Mouse (Mus musculus) neural tube, embryonic 15.5 days (tissue): ENCODE results near the gene AI464131. TPM values are rescaled to one million over a fixed set of nuclear protein-coding genes. Genes with fewer than 3 reads are reported as not detected.

Experiments used
- ATAC-seq: fragments of 200-750 bp; cut with Nextera tagmentation; 2 replicates; pipeline ENCODE4 v1.8.0; 2017; ENCODE audit warnings: mild to moderate bottlenecking, moderate TSS enrichment, moderate library complexity; ENCODE audit not compliant: low FRiP score
- H3K27ac ChIP-seq: fragments of 300-500 bp; sonication (generic); replicated peaks from 2 replicates; pipeline ENCODE4 v1.5.1; 2015; ENCODE audit warnings: mild to moderate bottlenecking, inconsistent platforms
- H3K27me3 ChIP-seq: fragments of 300-500 bp; sonication (generic); replicated peaks from 2 replicates; pipeline ENCODE4 v1.6.1; 2015; ENCODE audit warnings: inconsistent platforms
- H3K36me3 ChIP-seq: fragments of 300-500 bp; sonication (generic); 2 replicates; pipeline ENCODE4 v1.6.1; 2015; ENCODE audit warnings: inconsistent platforms
- H3K4me1 ChIP-seq: fragments of 300-500 bp; sonication (generic); 2 replicates; pipeline ENCODE4 v1.6.1; 2015; ENCODE audit warnings: inconsistent platforms
- H3K4me2 ChIP-seq: fragments of 300-500 bp; sonication (generic); 2 replicates; pipeline ENCODE4 v1.6.1; 2015; ENCODE audit warnings: inconsistent platforms, mild to moderate bottlenecking, moderate library complexity
- H3K4me3 ChIP-seq: fragments of 300-500 bp; sonication (generic); replicated peaks from 2 replicates; pipeline ENCODE4 v1.5.1; 2015; ENCODE audit warnings: mild to moderate bottlenecking, inconsistent platforms
- H3K9ac ChIP-seq: fragments of 300-500 bp; sonication (generic); replicated peaks from 2 replicates; pipeline ENCODE4 v1.6.1; 2015; ENCODE audit warnings: mild to moderate bottlenecking, inconsistent platforms
- H3K9me3 ChIP-seq: fragments of 300-500 bp; sonication (generic); replicated peaks from 2 replicates; pipeline ENCODE4 v1.6.1; 2016; ENCODE audit warnings: inconsistent platforms
- WGBS: fragments of 180-500 bp; shearing (Covaris S2); methylation state at CpG from one replicate; pipeline ENCODE4 v1.1.7; 2015; ENCODE audit warnings: mixed read lengths; 5-methylcytosine and 5-hydroxymethylcytosine counted together
- polyA plus RNA-seq: library from polyadenylated mRNA; unstranded; fragments of >200 nt; fragmentation: Nextera tagmentation; extraction: Ambion mirVana; gene quantifications from 2 replicates; pipeline ENCODE4 v1.2.1, GENCODE M21; 2015

The AI464131 gene
- polyA plus RNA-seq, 1 experiment from 2014 or later, result 8.3 TPM

DNA sequence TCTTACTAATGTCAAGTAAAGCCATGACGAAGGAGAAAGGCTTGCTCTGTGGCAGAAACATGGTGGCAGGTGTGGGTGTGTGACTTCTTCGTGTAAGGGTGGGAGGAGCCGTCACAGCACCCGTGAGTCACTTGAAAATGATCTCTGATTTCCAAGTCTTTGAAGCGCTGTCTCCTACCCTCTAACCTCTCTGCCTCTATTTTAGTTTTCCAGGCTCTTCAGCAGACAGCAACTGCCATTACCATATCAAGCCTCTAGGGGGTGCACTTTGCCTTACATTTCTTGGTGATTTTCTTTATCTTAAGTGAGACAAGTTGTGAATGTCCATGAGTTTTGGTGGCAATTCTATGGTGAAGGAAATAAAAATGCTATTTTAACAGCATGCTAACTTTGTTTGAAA is 19.9 kb upstream of the AI464131 start:
- WGBS, result 55% methylated on average over 5 of the region's 5 CpGs

DNA sequence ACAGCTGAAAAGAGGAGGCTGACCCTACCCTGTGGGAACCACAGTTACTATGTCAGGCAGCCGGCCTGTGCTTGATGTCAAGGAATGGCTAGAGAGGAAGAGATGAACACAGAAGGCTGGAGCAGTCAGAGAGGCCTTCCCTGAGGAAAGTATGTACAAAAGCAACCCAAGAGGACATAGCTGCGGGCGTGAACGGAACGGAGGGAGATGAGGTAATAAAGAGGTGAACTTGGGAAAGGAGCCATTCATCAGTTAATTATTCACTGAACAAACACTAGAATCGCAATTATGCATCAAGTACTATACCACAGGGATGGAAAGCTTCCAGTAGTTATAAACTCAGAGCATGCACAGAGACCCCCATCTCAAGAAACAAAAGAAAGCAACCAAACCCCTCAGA is 19.3 kb upstream of the AI464131 start:
- Histone ChIP-seq H3K9me3 (no peaks in the 10 kb centered on the region), H3K4me3 (no peak overlapping the region), H3K36me3 (peaks cover 27% of the 10 kb centered on the region), H3K27ac (no peak overlapping the region), H3K4me1 (peaks cover 12% of the 10 kb centered on the region), H3K9ac (no peak overlapping the region), H3K4me2 (no peak overlapping the region), H3K27me3 (no peaks in the 10 kb centered on the region)
- 0 out of 2 replicates have a peak, but pooled peaks have one; percentile 13 for ATAC-seq
- 61% methylated on average over 6 of the region's 6 CpGs for WGBS

More for the DNA sequence above, 19.9 kb upstream of the AI464131 start:
- H3K9ac ChIP-seq, result no peak overlapping the region
- H3K4me1 ChIP-seq, result peaks cover 17% of the 10 kb centered on the region
- H3K27ac ChIP-seq, result no peak overlapping the region
- no peak for ATAC-seq
- no peak overlapping the region for H3K4me2 ChIP-seq
- H3K9me3 ChIP-seq, result no peaks in the 10 kb centered on the region
- no peak overlapping the region for H3K4me3 ChIP-seq
- no peaks in the 10 kb centered on the region for H3K27me3 ChIP-seq
- H3K36me3 ChIP-seq, result peaks cover 27% of the 10 kb centered on the region

DNA sequence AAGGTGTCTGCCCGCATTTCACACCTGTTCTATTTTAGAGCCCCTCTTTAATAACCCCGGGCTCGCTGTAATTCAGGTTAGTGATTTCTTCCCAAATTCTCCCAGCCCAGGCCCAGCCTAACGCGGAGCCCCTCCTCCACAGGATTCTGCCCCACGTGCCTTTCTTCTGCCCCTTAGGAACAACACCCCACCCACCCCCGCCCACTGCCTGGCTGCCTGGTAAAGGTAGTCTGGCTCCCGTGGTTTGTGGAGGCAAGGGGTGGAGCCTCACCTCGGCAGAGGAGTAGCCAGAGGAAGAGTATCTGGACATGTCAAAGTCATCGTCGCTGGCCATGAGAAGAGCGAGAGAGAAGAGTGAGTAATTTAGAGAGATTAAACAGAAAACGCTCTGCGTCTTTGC is 17.8 kb upstream of the AI464131 start:
- ATAC-seq, result no peak
- no peaks in the 10 kb centered on the region for H3K27me3 ChIP-seq
- H3K36me3 ChIP-seq, result peaks cover 27% of the 10 kb centered on the region
- H3K27ac ChIP-seq, result no peak overlapping the region
- H3K9me3 ChIP-seq, result no peaks in the 10 kb centered on the region
- H3K4me3 ChIP-seq, result no peak overlapping the region
- 46% methylated on average over 14 of the region's 14 CpGs for WGBS
- no peaks in the 10 kb centered on the region for H3K4me1 ChIP-seq
- H3K9ac ChIP-seq, result no peak overlapping the region
- H3K4me2 ChIP-seq, result no peak overlapping the region

DNA sequence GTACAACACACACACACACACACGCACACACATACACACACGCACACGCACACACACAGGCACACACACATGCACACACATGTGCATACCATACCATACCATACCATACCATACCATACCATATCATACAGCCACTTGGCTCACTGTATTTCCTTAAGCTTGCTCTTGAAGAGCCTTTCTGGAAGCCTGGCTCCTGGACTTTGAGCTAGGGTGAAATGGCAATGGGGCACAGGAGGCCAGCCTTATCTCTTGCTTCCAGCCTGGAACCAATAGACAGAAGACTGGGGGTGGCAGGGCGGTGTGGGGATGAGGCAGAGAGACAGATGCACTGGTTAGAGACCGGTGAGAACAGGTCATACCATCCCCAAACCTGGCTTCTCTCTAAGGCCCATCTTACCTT is 16.3 kb upstream of the AI464131 start:
- Histone ChIP-seq H3K4me3 (no peak overlapping the region), H3K27me3 (no peaks in the 10 kb centered on the region), H3K27ac (no peak overlapping the region), H3K4me1 (no peaks in the 10 kb centered on the region), H3K36me3 (peaks cover 27% of the 10 kb centered on the region), H3K9me3 (no peaks in the 10 kb centered on the region), H3K9ac (no peak overlapping the region), H3K4me2 (no peak overlapping the region)
- ATAC-seq, result no peak
- WGBS, result 95% methylated on average over 5 of the region's 5 CpGs

DNA sequence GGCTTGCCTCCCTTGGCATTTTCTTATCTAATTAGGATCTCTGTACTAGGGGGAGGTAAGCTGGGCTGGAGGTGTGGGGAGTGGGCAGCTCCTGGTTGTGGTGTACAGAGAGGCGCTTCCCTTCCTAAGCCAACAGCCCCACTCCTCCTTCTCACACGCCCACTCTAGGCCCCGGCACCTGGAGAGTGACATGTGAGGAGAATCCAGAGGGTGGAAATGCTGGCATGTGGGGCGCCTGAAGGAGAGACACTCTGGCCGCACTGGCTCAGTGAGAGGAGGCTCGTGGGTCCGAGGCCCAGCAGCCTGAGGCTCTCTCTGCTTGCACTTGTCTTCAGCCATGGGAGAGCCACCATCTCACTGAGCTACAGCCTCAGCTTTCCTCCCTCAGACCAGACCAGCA is 15.5 kb upstream of the AI464131 start:
- Histone ChIP-seq H3K4me3 (no peak overlapping the region), H3K27ac (no peak overlapping the region), H3K36me3 (peaks cover 27% of the 10 kb centered on the region), H3K4me2 (no peak overlapping the region), H3K4me1 (peaks cover 5% of the 10 kb centered on the region), H3K27me3 (no peaks in the 10 kb centered on the region), H3K9me3 (no peaks in the 10 kb centered on the region), H3K9ac (no peak overlapping the region)
- no peak for ATAC-seq
- 85% methylated on average over 7 of the region's 7 CpGs for WGBS

DNA sequence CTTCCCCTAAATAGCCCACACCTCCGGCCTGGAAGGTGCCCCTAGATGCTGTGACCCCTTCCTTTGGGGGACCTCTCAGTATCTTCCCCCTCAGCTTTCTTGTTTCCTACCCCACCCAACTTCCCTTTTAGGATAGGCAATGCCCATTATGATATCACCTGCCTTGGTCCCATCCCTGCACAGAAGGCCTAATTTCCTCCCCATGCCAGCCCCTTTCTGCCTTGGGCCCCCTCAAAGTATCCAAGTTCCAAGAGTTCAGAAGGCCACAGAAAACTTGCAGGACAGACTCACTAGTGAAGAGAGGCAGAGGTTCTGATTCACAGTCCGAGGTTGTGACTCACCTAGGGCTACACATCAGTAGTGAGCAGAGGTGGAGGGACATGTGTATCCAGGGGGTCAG is 14.4 kb upstream of the AI464131 start, which contains the start of gene 1110017D15Rik:
TSS of gene 1110017D15Rik (minus strand) at position 101 of the 400 bp plus-strand sequence.
- Histone ChIP-seq H3K36me3 (peaks cover 27% of the 10 kb centered on the region), H3K4me2 (no peak within 1 kb of the TSS), H3K4me1 (peaks cover 8% of the 10 kb centered on the region), H3K4me3 (no peak within 1 kb of the TSS), H3K9me3 (no peaks in the 10 kb centered on the region), H3K9ac (no peak within 1 kb of the TSS), H3K27ac (no peak within 1 kb of the TSS), H3K27me3 (no peaks in the 10 kb centered on the region)
- WGBS, result 95% methylated on average over 2 of the region's 2 CpGs
- ATAC-seq, result no peak

DNA sequence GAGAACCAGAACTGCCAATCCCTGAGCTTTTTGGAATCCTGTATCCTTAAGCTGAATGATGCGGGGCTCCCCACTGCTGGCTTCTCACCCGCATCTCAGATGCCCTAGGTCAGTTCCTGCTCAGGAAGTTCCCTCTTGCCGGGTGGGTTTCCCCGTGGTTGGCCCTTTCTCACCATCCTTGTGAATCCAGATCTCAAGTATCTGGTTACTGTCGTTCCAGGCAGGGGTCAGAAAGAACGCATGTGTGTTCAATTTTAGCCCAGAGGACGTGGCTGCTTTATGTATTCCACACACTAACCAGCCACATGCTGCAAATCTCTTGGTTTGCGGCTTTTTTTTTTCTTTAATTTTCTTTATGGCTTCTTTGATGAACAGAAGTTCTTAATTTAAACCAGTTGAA is 10.8 kb upstream of the AI464131 start:
- H3K27ac ChIP-seq, result peak overlapping the region; percentile 54
- 27% methylated on average over 8 of the region's 8 CpGs for WGBS
- no peak for ATAC-seq
- peaks cover 2% of the 10 kb centered on the region; the same call in 1 of the 2 replicates for H3K27me3 ChIP-seq
- peak overlapping the region; percentile 20; the same call in 1 of the 2 replicates for H3K4me2 ChIP-seq
- H3K36me3 ChIP-seq, result peaks cover 3% of the 10 kb centered on the region; the same call in 1 of the 2 replicates
- no peak overlapping the region for H3K4me3 ChIP-seq
- H3K4me1 ChIP-seq, result peaks cover 8% of the 10 kb centered on the region
- H3K9ac ChIP-seq, result no peak overlapping the region
- H3K9me3 ChIP-seq, result no peaks in the 10 kb centered on the region

DNA sequence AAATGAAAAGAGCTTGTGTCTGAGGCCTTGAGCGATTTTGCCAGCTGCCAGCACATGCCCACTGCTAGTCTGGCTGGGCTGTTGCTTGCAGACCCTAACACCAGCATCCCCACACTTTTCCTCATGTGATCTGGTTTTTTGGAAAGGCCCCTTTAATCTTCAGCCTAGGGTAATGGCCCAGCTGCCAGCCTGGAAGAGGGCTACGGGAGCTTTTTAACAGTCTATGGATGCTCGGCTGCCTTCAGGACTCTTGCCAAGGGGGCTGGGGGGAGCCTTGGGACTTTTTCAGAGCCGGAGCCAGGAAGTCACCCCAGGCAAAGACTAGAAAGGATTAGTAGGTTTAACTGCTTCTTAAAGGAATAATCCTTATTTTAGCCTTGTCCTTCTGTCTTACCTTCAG is 10.4 kb upstream of the AI464131 start:
- no peaks in the 10 kb centered on the region for H3K9me3 ChIP-seq
- H3K4me3 ChIP-seq, result no peak overlapping the region
- WGBS, result 26% methylated on average over 4 of the region's 4 CpGs
- H3K27me3 ChIP-seq, result peaks cover 5% of the 10 kb centered on the region; the same call in 1 of the 2 replicates
- peak overlapping the region; percentile 20; the same call in 1 of the 2 replicates for H3K4me2 ChIP-seq
- H3K9ac ChIP-seq, result no peak overlapping the region
- H3K36me3 ChIP-seq, result no peaks in the 10 kb centered on the region
- ATAC-seq, result peak; percentile 11; the same call in 1 of the 2 replicates
- peaks cover 8% of the 10 kb centered on the region for H3K4me1 ChIP-seq
- H3K27ac ChIP-seq, result peak overlapping the region; percentile 54

DNA sequence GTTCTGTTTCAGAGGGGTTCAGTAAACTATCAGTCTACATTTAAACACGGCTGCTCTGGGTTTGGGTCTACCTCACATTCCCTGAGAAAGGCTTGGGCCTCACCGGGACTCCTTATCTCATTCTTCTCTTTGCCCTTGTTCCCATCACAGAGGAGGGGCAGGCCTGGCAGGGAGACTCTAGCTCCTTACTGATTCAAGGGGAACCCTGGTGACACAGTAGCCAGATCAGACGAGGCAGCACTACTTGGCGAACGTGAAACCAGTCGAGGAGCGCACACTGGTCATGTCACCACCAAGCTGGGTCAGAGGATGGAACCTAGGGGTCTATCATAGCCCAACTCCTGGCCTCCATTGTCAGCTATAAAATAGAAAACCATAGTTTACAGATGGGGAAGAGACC is 5.1 kb upstream of the AI464131 start:
- WGBS, result 42% methylated on average over 7 of the region's 7 CpGs
- H3K4me3 ChIP-seq, result no peak overlapping the region
- H3K27ac ChIP-seq, result no peak overlapping the region
- ATAC-seq, result no peak
- H3K9me3 ChIP-seq, result no peaks in the 10 kb centered on the region
- no peaks in the 10 kb centered on the region for H3K36me3 ChIP-seq
- H3K4me2 ChIP-seq, result peak overlapping the region; percentile 90
- peaks cover 26% of the 10 kb centered on the region for H3K4me1 ChIP-seq
- H3K9ac ChIP-seq, result no peak overlapping the region
- H3K27me3 ChIP-seq, result peaks cover 5% of the 10 kb centered on the region; the same call in 1 of the 2 replicates

DNA sequence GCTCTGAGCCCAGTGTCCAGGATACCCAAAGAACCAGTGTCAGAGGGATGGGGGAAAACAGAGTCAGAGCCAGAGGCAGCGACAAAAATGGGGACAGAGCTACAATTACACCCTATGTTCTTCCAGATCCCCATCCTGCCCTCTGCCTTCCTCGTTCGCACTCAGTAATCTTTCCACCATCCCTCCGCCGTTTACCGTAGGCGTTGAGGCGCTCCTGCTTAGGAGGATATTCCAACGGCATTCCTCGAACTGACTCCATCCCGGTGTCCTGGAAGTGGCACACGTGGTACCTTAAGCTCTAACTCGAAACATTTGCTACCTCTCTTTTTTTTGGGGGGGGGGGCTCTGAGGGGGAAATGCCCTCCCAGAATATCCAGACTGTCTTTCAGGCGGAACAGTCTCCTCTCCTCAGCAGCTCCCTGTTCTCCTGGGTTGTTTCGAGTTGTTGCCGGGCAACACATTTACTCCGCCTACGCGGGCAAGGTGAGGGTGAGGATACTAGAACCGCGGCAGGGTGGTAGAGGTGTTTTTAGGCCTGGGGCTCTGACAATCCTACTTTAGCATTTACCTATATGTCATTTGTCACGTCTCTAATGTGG is 4.5 kb upstream of the AI464131 start:
- Histone ChIP-seq H3K9ac (peak overlapping the region; percentile 67), H3K9me3 (no peaks in the 10 kb centered on the region), H3K36me3 (no peaks in the 10 kb centered on the region), H3K4me1 (peaks cover 32% of the 10 kb centered on the region), H3K27me3 (peaks cover 10% of the 10 kb centered on the region; the same call in 1 of the 2 replicates), H3K27ac (peak overlapping the region; percentile 79), H3K4me3 (peak overlapping the region; percentile 52), H3K4me2 (peak overlapping the region; percentile 90)
- WGBS, result 3% methylated on average over 22 of the region's 22 CpGs
- ATAC-seq, result peak; percentile 13; the same call in 1 of the 2 replicates

DNA sequence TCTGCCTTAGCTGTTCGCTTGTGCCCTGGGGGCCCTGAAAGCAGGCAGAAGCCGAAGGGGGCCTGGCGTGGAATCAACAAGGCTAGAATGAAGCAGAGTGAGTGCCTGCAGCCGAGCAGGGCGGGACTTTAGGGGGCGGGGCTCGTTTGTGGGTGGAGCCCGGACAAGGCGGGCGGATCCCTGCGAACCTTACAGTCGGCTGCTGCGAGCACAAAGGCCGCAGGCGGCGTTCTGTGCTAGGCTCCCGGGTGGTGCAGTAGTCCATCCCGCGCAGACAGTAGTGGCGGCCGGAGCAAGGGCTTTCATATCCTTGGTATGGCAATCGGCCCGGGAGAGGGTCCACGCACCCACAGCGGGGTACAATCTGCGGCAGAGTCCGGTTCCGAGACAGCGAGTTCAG is 4.0 kb upstream of the AI464131 start:
- Histone ChIP-seq H3K27ac (peak overlapping the region; percentile 79), H3K9ac (peak overlapping the region; percentile 67), H3K9me3 (no peaks in the 10 kb centered on the region), H3K36me3 (no peaks in the 10 kb centered on the region), H3K4me2 (peak overlapping the region; percentile 90), H3K4me3 (peak overlapping the region; percentile 52), H3K27me3 (peaks cover 13% of the 10 kb centered on the region), H3K4me1 (peaks cover 37% of the 10 kb centered on the region)
- WGBS, result under 1% methylated on average over 29 of the region's 29 CpGs
- ATAC-seq, result peak; percentile 85

DNA sequence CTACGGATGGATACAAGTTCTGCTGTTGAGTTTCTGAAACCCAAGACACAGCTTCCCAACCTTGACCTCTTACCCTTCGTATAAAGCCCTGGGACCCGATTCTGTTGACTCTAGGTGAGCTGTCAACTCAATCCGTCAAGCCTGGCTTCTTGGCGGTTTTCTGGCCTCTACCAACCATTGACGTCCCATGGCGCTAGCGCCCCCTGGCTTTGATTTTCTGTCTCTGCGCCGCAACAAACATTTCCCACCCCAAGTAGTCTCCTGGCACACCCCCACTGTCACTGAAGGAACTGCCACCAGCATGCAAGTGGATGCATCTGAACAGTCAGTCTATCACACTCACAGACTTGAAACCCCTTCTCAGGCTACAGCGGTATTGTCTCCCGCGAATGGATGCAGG is 3.3 kb upstream of the AI464131 start:
- no peak for ATAC-seq
- H3K36me3 ChIP-seq, result no peaks in the 10 kb centered on the region
- peaks cover 37% of the 10 kb centered on the region for H3K4me1 ChIP-seq
- H3K4me3 ChIP-seq, result peak overlapping the region; percentile 52; the same call in 1 of the 2 replicates
- 0 out of 2 replicates have a peak overlapping the region, but pooled peaks have one; percentile 67 for H3K9ac ChIP-seq
- peak overlapping the region; percentile 79; the same call in 1 of the 2 replicates for H3K27ac ChIP-seq
- peak overlapping the region; percentile 90 for H3K4me2 ChIP-seq
- peaks cover 20% of the 10 kb centered on the region for H3K27me3 ChIP-seq
- 14% methylated on average over 13 of the region's 13 CpGs for WGBS
- no peaks in the 10 kb centered on the region for H3K9me3 ChIP-seq
